16 mouse cellular contexts compared by ENCODE assay signal in the genomic region with DNA sequence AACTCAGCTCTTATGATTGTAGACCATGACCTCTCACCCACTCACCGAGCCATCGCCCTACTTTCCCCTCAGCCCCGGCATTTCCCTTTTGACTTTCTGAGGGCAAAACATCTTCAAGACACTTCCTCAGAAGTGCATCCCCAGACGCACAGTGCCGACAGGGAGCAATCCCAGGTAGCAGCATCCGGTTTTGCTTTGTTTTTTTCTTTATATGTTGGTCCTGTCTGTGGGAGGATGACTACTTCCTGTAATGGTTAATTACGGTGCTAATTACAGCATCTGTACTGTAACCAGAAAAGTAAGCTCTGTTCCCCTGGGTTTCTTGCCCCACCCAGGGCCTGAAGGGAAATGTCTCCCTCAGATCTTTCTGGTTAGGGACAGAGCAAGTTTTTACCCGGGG. TPM values are rescaled to one million over a fixed set of nuclear protein-coding genes. Genes with fewer than 3 reads are reported as not detected.
DNase-seq lines count a peak whose midpoint lies in the region; ATAC-seq and TF ChIP-seq lines count a peak whose summit lies in the region.
"Had no signal": no experiment of that assay in that cellular context is flagged by ENCODE, and none has a peak within 500 bp of the region (broad histone marks: within the 10 kb centered on the region; RNA-seq: fewer than 3 reads in every experiment).

No protein-coding gene starts in this region.

- H3K4me3 ChIP-seq in intestine, embryonic 16.5 days (ENCODE audit: low read length): no peak overlapping the region
- no peak overlapping the region for H3K4me3 ChIP-seq in intestine, embryonic 15.5 days (replicated peaks)
- H3K4me3 ChIP-seq in heart, embryonic 12.5 days: no peak overlapping the region
- no peak overlapping the region for H3K4me3 ChIP-seq in cerebellum, adult 2 months (replicated peaks; ENCODE audit: insufficient read depth, low read depth, low read length)
- H3K4me3 ChIP-seq: embryonic facial prominence, embryonic 13.5 days; limb, embryonic 15.5 days had no signal

- ATAC-seq in intestine, embryonic 16.5 days: peak; percentile 29; the same call in 1 of the 2 replicates
- ATAC-seq in intestine, embryonic 15.5 days: no peak
- 0 out of 2 replicates have a peak, but pooled peaks have one; percentile 16 for ATAC-seq in common myeloid progenitor, adult 5-6 weeks (replicated peaks; ENCODE audit: low read depth, poor library complexity, severe bottlenecking)
- no peak for ATAC-seq in heart, embryonic 12.5 days (ENCODE audit: insufficient number of reproducible peaks, low FRiP score)
- peak; percentile 7; the same call in 1 of the 2 replicates for ATAC-seq in megakaryocyte progenitor cell, adult 5-6 weeks (replicated peaks; ENCODE audit: poor library complexity)
- ATAC-seq: midbrain, embryonic 16.5 days had no signal

- no peaks in the 10 kb centered on the region for H3K27me3 ChIP-seq in intestine, embryonic 16.5 days (replicated peaks; ENCODE audit: control insufficient read depth, insufficient read depth, low read length)
- H3K27me3 ChIP-seq in intestine, embryonic 15.5 days (replicated peaks): no peaks in the 10 kb centered on the region
- no peaks in the 10 kb centered on the region for H3K27me3 ChIP-seq in heart, embryonic 12.5 days (replicated peaks)
- no peaks in the 10 kb centered on the region for H3K27me3 ChIP-seq in cerebellum, adult 2 months (ENCODE audit: control insufficient read depth, insufficient read depth, low read length)
- H3K27me3 ChIP-seq: embryonic facial prominence, embryonic 13.5 days; limb, embryonic 15.5 days had no signal

- no peak overlapping the region for H3K9ac ChIP-seq in intestine, embryonic 16.5 days (ENCODE audit: low read depth, low read length)
- no peak overlapping the region for H3K9ac ChIP-seq in intestine, embryonic 15.5 days
- no peak overlapping the region for H3K9ac ChIP-seq in heart, embryonic 12.5 days
- H3K9ac ChIP-seq: embryonic facial prominence, embryonic 13.5 days; limb, embryonic 15.5 days had no signal

- H3K4me1 ChIP-seq in intestine, embryonic 16.5 days (ENCODE audit: control insufficient read depth, insufficient read depth, low read length): peaks cover 5% of the 10 kb centered on the region; the same call in 1 of the 2 replicates
- peaks cover 6% of the 10 kb centered on the region; the same call in 1 of the 2 replicates for H3K4me1 ChIP-seq in intestine, embryonic 15.5 days (replicated peaks)
- H3K4me1 ChIP-seq in heart, embryonic 12.5 days (replicated peaks): peaks cover 78% of the 10 kb centered on the region
- H3K4me1 ChIP-seq in cerebellum, adult 2 months (ENCODE audit: control insufficient read depth, insufficient read depth, low read length): no peaks in the 10 kb centered on the region

- H3K4me2 ChIP-seq in intestine, embryonic 16.5 days (ENCODE audit: low read depth, low read length): no peak overlapping the region
- no peak overlapping the region for H3K4me2 ChIP-seq in intestine, embryonic 15.5 days (replicated peaks)
- no peak overlapping the region for H3K4me2 ChIP-seq in heart, embryonic 12.5 days
- H3K4me2 ChIP-seq: embryonic facial prominence, embryonic 13.5 days; limb, embryonic 15.5 days had no signal

- H3K9me3 ChIP-seq in intestine, embryonic 16.5 days (ENCODE audit: control insufficient read depth, low read length): no peaks in the 10 kb centered on the region
- H3K9me3 ChIP-seq in intestine, embryonic 15.5 days: no peaks in the 10 kb centered on the region
- no peaks in the 10 kb centered on the region for H3K9me3 ChIP-seq in heart, embryonic 12.5 days (replicated peaks)
- H3K9me3 ChIP-seq: embryonic facial prominence, embryonic 13.5 days; limb, embryonic 15.5 days had no signal

- no peak for TF ChIP-seq CTCF in cerebellum, adult 2 months (IDR thresholded peaks at IDR 0.05; ENCODE audit: borderline replicate concordance, insufficient read depth, low read depth, low read length)

- no peaks in the 10 kb centered on the region for H3K36me3 ChIP-seq in intestine, embryonic 16.5 days (ENCODE audit: control insufficient read depth, insufficient read depth, low read length)
- H3K36me3 ChIP-seq in intestine, embryonic 15.5 days: no peaks in the 10 kb centered on the region
- no peaks in the 10 kb centered on the region for H3K36me3 ChIP-seq in heart, embryonic 12.5 days
- H3K36me3 ChIP-seq: embryonic facial prominence, embryonic 13.5 days; limb, embryonic 15.5 days had no signal

- DNase-seq in urinary bladder, postnatal 14 days (ENCODE audit: low spot score): no peak
- DNase-seq in cerebellum, adult 2 months: no peak
- DNase-seq: cerebellum, adult 9-10 months; gastrocnemius, postnatal 10 days; kidney, adult 9 months; layer of hippocampus, postnatal 36 days; lung, adult 2 months; thymus, adult 18-20 months had no signal

- TF ChIP-seq POLR2A in cerebellum, adult 2 months (IDR thresholded peaks at IDR 0.05; ENCODE audit: borderline replicate concordance, insufficient read depth, low read length): no peak

- H3K27ac ChIP-seq in intestine, embryonic 16.5 days (ENCODE audit: low read length): no peak overlapping the region
- no peak overlapping the region for H3K27ac ChIP-seq in intestine, embryonic 15.5 days
- peak overlapping the region; percentile 92; the same call in 1 of the 2 replicates for H3K27ac ChIP-seq in heart, embryonic 12.5 days (ENCODE audit: poor library complexity, severe bottlenecking)
- H3K27ac ChIP-seq in cerebellum, adult 2 months (ENCODE audit: insufficient read depth, low read length): no peak overlapping the region
- H3K27ac ChIP-seq: embryonic facial prominence, embryonic 13.5 days; limb, embryonic 15.5 days had no signal

- 67% methylated on average over 8 of the region's 8 CpGs for WGBS in intestine, embryonic 16.5 days
- WGBS in intestine, embryonic 15.5 days: 64% methylated on average over 8 of the region's 8 CpGs
- 61% methylated on average over 8 of the region's 8 CpGs for WGBS in heart, embryonic 12.5 days
- WGBS in cerebellum, adult 2 months: 79% methylated on average over 8 of the region's 8 CpGs

RNA-seq across cellular contexts. Expression of a gene that starts 51.8 kb away (rescaled TPM):
- polyA plus RNA-seq in intestine, embryonic 16.5 days (2015; fragmentation: Nextera tagmentation; extraction: Ambion mirVana): 8.4 and 9.3 TPM in 2 replicates
- 12.6 and 13.0 TPM in 2 replicates for polyA plus RNA-seq in intestine, embryonic 15.5 days (2015; fragmentation: Nextera tagmentation; extraction: Ambion mirVana)
- total RNA-seq in common myeloid progenitor, adult 5-6 weeks (2017): 67.2 and 79.6 TPM in 2 replicates
- 41.5 and 44.9 TPM in 2 replicates for polyA plus RNA-seq in heart, embryonic 12.5 days (2016; fragmentation: Nextera tagmentation; extraction: Ambion mirVana)
- total RNA-seq in megakaryocyte progenitor cell, adult 5-6 weeks (2015): 157 and 168 TPM in 2 replicates
- total RNA-seq in megakaryocyte progenitor cell, adult 5-6 weeks (2017): 53.9 and 58.1 TPM in 2 replicates
- 276 and 278 TPM in 2 replicates for polyA plus RNA-seq in cerebellum, adult 2 months (2012; rRNA removed)

Comparison
In these comparisons a context has a peak if more than half of its experiments do, and no peak if none do; other contexts are left out.
1. ATAC-seq: peak in intestine, embryonic 16.5 days (single experiment), common myeloid progenitor, adult 5-6 weeks (single experiment) and megakaryocyte progenitor cell, adult 5-6 weeks (single experiment); none in intestine, embryonic 15.5 days (single experiment) and heart, embryonic 12.5 days (single experiment).